Comparison of ENCODE assay signal across 8 mouse cellular contexts in genomic region chr1:138856101-138856950, GRCm38 (mm10). TPM values are rescaled to one million over a fixed set of nuclear protein-coding genes. Genes with fewer than 3 reads are reported as not detected.
A peak's percentile ranks its signal among the peaks of the same experiment; 100 is the strongest.
DNase-seq lines count a peak whose midpoint lies in the region; ATAC-seq and TF ChIP-seq lines count a peak whose summit lies in the region.
"Not testable (repeated sequence)": the region's sequence is repeated elsewhere in the genome, so short reads cannot be mapped to it uniquely, and the experiment has no call there.

2310009B15Rik (minus strand) TSS chr1:138856852.

- H3K27ac ChIP-seq in bone marrow macrophage, adult 2 months (ENCODE audit: insufficient read depth, low read depth, low read length), result peak within 1 kb of the TSS; percentile 67
- peak within 1 kb of the TSS; percentile 80 for H3K27ac ChIP-seq in heart, embryonic 11.5 days (ENCODE audit: low read depth, low read length)
- peak within 1 kb of the TSS; percentile 86 for H3K27ac ChIP-seq in kidney, embryonic 16.5 days (ENCODE audit: low read length)
- peak within 1 kb of the TSS; percentile 95 for H3K27ac ChIP-seq in liver, adult 2 months (replicated peaks; ENCODE audit: insufficient read depth, low read depth, low read length)

- not testable (repeated sequence) for H3K9me3 ChIP-seq in heart, embryonic 11.5 days (replicated peaks; ENCODE audit: control insufficient read depth, low read length); kidney, embryonic 16.5 days (ENCODE audit: low read length)

- peak within 1 kb of the TSS; percentile 45 for H3K4me2 ChIP-seq in heart, embryonic 11.5 days
- H3K4me2 ChIP-seq in kidney, embryonic 16.5 days (replicated peaks; ENCODE audit: low read depth, low read length), result peak within 1 kb of the TSS; percentile 17
- H3K4me2 ChIP-seq in myocyte (ENCODE audit: low read depth), result peak within 1 kb of the TSS; percentile 13

- H3K9ac ChIP-seq in heart, embryonic 11.5 days (ENCODE audit: low read depth, low read length), result peak within 1 kb of the TSS; percentile 64; the same call in 1 of the 2 replicates
- peak within 1 kb of the TSS; percentile 71 for H3K9ac ChIP-seq in kidney, embryonic 16.5 days (replicated peaks; ENCODE audit: low read length)
- H3K9ac ChIP-seq in liver, adult 2 months (ENCODE audit: low read depth, low read length), result peak within 1 kb of the TSS; percentile 92

- H3K4me3 ChIP-seq in bone marrow macrophage, adult 2 months (ENCODE audit: insufficient read depth, low read length), result peak within 1 kb of the TSS; percentile 66
- H3K4me3 ChIP-seq in heart, embryonic 11.5 days (ENCODE audit: low read depth, low read length), result peak within 1 kb of the TSS; percentile 46
- H3K4me3 ChIP-seq in kidney, embryonic 16.5 days (ENCODE audit: low read length), result peak within 1 kb of the TSS; percentile 53
- peak within 1 kb of the TSS; percentile 98 for H3K4me3 ChIP-seq in liver, adult 2 months (ENCODE audit: insufficient read depth, low read depth, low read length)
- not testable (repeated sequence) for H3K4me3 ChIP-seq in myocyte

- not testable (repeated sequence) for H3K27me3 ChIP-seq in heart, embryonic 11.5 days (ENCODE audit: control insufficient read depth, insufficient read depth, low read length); kidney, embryonic 16.5 days (ENCODE audit: insufficient read depth, low read length); liver, adult 2 months (ENCODE audit: control insufficient read depth, insufficient read depth, low read length); myocyte (ENCODE audit: control insufficient read depth, insufficient read depth, insufficient read length)

- DNase-seq in A20 (ENCODE audit: low read depth, low spot score), result peak; percentile 90
- peak; percentile 48 for DNase-seq in liver, adult 2 months (ENCODE audit: extremely low read depth, low read depth, low spot score)
- DNase-seq in spleen, postnatal 4 days (ENCODE audit: low spot score in 2 of 2), result peak; percentile 79 to 91

- not testable (repeated sequence) for TF ChIP-seq POLR2A in bone marrow macrophage, adult 2 months (IDR thresholded peaks at IDR 0.05; ENCODE audit: borderline replicate concordance, low read depth, low read length)
- TF ChIP-seq POLR2A in liver, adult 2 months (IDR thresholded peaks at IDR 0.05; ENCODE audit: extremely low read depth, insufficient read depth, low read length), result peak; percentile 50; the same call in 1 of the 2 replicates
- peak; percentile 74 for TF ChIP-seq POLR2A in myocyte (IDR thresholded peaks at IDR 0.05; ENCODE audit: insufficient read length, low read depth)

- H3K4me1 ChIP-seq in bone marrow macrophage, adult 2 months (ENCODE audit: control insufficient read depth, insufficient read depth, low read length), result peaks cover 12% of the 10 kb centered on the region
- not testable (repeated sequence) for H3K4me1 ChIP-seq in heart, embryonic 11.5 days (ENCODE audit: control insufficient read depth, insufficient read depth, low read length); liver, adult 2 months (ENCODE audit: control insufficient read depth, insufficient read depth, low read length)
- H3K4me1 ChIP-seq in kidney, embryonic 16.5 days (ENCODE audit: insufficient read depth, low read length), result peaks cover 10% of the 10 kb centered on the region; the same call in 1 of the 2 replicates

- peak; percentile 92 for ATAC-seq in erythroblast, adult 5-6 weeks (replicated peaks; ENCODE audit: low FRiP score, poor library complexity, severe bottlenecking)
- peak; percentile 100 for ATAC-seq in heart, embryonic 11.5 days (replicated peaks; ENCODE audit: insufficient number of reproducible peaks, low FRiP score, low TSS enrichment)
- peak; percentile 100 for ATAC-seq in kidney, embryonic 16.5 days (ENCODE audit: low FRiP score, low TSS enrichment)

- not testable (repeated sequence) for H3K79me2 ChIP-seq in liver, adult 2 months (ENCODE audit: control insufficient read depth, insufficient read depth, low read length); myocyte (ENCODE audit: control insufficient read depth, insufficient read depth)

- H3ac ChIP-seq in myocyte (ENCODE audit: control insufficient read depth, insufficient read length), result not testable (repeated sequence)

- H3K36me3 ChIP-seq in heart, embryonic 11.5 days (ENCODE audit: control insufficient read depth, insufficient read depth, low read length); kidney, embryonic 16.5 days (ENCODE audit: insufficient read depth, low read length); liver, adult 2 months (ENCODE audit: control insufficient read depth, insufficient read depth, low read length); myocyte (ENCODE audit: control insufficient read depth, insufficient read depth): not testable (repeated sequence)

- not testable (repeated sequence) for TF ChIP-seq CTCF in bone marrow macrophage, adult 2 months (IDR thresholded peaks at IDR 0.05; ENCODE audit: low read depth, low read length); liver, adult 2 months (IDR thresholded peaks at IDR 0.05; ENCODE audit: low read depth, low read length)

- WGBS in heart, embryonic 11.5 days (ENCODE audit: insufficient replicate concordance), result 0% methylated on average over 37 of the region's 79 CpGs
- WGBS in kidney, embryonic 16.5 days, result 0% methylated on average over 23 of the region's 79 CpGs
- WGBS in liver, adult 2 months, result under 1% methylated on average over 31 of the region's 79 CpGs

TF ChIP-seq in myocyte, 11 proteins besides CTCF, POLR2A, EP300 and RAD21:
- peak; percentile 64 for TF ChIP-seq POLR2AphosphoS2 (IDR thresholded peaks at IDR 0.05; ENCODE audit: insufficient read length, low read depth)

RNA-seq across cellular contexts. Expression of gene 2310009B15Rik, which starts in this region (rescaled TPM):
- polyA plus RNA-seq in bone marrow macrophage, adult 2 months (2012; ENCODE audit: insufficient read depth, insufficient read length, missing spikeins), result 16.0 and 17.4 TPM in 2 replicates
- total RNA-seq in erythroblast, adult 5-6 weeks (2015; ENCODE audit: low replicate concordance), result 2.1 TPM in 1 of 2 replicates, not detected in the other
- total RNA-seq in erythroblast, adult 5-6 weeks (2017; ENCODE audit: low replicate concordance), result 6.4 and 8.5 TPM in 2 replicates
- polyA plus RNA-seq in heart, embryonic 11.5 days (2014; fragmentation: Nextera tagmentation; extraction: Ambion mirVana), result 27.4 and 28.1 TPM in 2 replicates
- polyA plus RNA-seq in kidney, embryonic 16.5 days (2015; fragmentation: Nextera tagmentation; extraction: Ambion mirVana), result 38.7 and 39.0 TPM in 2 replicates
- total RNA-seq in liver, adult 2 months (2014; rRNA removed), result 14.0 and 14.8 TPM in 2 replicates
- polyA plus RNA-seq in liver, adult 2 months (2012; rRNA removed), result 11.8 and 17.4 TPM in 2 replicates
- 66.0 TPM for polyA plus RNA-seq in myocyte (2012; fragmentation: generic; extraction: Trizol)
